Mouse (Mus musculus) thymus, postnatal 36 days (tissue): ENCODE measurements around the gene Lnpk.

ENCODE experiments used
- DNase-seq, 2 experiments: peaks; one replicate each; pipeline ENCODE4 v3.0.0; 2022; ENCODE audit warnings: mixed read lengths in 2 of 2

Lnpk gene

DNA sequence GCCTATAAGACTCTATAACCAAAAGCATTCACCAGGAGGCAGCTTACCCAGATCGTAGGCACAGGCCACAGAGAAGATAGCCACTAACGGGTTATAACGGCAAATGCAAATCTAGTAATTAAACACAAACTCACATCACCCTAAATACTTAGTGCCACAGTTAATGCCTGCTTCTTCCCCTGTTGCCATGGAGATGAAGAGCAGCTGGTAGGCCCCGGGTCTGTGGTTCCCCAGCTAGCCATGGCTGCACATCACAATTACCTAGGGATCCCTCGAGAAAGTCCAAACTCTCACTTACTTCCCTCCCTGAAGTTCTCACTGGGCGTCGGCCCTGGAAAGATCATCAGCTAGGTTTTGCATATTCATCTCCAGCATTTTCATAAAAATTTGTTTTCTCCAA, 90.8 kb downstream of the Lnpk start:
- DNase-seq = no peak

GRCm38 (mm10) chr2:74482651-74483050, 96.6 kb downstream of the Lnpk start:
- DNase-seq = no peak

DNA sequence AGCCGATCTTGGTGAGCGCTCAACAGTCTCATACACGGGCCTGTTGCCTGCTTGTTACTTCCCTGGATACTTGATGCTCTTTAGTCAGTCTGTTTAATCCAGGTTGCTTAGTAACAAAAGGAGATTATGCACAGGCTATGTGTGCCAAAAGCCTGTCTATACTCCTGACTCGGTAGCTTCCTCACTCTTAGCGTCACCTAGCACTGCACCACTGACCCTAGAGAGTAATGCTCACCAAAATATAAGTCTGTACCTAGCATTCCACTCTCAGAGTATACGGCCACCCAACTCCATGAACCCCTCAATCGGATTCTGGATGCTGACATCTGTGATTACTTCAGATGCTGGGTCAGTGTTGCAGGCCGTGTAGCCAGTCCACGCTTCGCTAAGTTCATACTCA, 97.1 kb downstream of the Lnpk start:
- no peak for DNase-seq
